Mouse (Mus musculus): ENCODE measurements around the gene Pknox2.
A peak's percentile ranks its signal among the peaks of the same experiment; 100 is the strongest.

Pknox2 gene

DNA sequence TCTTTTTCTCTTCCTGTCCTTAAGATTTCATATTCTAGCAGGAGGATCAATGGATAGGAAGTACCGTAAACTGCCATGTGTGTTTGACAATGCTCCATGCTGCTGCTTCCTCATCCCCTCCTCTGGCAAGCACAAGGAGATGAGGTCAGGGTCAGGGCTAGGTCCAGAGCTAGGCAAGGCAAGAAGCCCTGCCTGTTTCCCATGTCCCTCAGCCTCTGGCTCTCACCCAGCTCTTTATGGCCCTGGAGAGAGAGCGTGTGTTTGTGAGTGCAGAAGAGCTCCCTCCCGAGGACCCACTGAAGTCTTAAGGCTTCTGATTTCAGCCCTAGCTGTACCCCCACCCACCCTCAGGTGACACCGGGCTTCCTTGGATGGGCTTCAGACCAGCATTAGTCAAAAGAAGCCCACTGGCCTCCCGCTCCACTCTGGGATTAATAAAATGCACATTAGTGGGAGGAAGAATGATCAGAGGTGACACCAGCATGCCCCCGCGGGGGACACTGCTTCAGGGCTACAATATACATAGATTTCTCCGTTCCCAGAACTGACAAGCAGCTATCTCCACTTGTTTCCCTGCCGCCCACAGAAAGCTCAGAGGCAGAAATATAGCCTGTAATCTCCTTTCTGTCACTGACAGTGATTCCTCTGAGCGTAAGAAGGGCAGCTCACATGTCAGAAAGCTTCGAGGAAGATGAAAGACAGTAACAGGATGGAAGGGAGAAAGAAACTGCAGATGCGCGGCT lies 156.4 kb downstream of the Pknox2 start:
- DNase-seq (ENCODE audit: low read depth, low spot score) = no peak

DNA sequence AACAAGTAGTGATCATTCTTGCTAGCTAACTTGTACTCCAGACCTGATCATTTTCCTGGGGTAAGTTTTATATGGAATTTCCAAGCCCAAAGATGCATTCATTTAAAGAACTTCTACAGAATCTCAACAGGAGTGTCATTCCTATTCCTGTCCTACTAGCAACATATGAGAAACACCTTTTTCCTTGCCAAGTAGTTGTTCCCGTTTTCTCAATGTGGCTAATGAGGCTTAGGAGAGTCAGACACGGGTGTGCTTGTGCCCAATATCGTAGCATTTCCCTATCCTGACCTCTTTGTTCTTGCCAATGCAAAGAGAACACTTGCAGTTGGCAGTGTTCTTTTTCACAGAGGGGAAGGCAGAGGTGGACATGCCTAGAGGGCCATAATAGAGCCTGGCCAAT lies 157.2 kb downstream of the Pknox2 start:
- DNase-seq (ENCODE audit: low read depth, low spot score) = no peak

DNA sequence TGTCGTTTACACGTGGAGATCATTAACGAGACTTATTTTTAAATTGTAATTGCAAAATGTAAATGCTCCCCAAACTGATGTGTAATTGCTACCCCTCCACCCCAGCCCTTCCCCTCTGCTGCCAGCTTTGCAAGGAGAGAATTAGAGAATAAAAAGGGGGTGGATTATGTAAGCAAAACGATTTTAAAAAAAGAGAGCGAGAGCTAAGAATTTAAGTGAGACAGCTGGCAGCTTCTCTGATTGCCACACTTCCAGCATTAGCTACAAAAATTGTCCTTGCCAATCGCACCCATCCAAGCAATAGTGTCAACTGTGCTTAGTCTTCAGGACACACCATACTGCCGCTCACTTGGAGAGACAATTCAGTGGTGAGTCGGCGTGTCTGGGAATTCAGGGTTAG lies 162.0 kb downstream of the Pknox2 start:
- DNase-seq (ENCODE audit: low read depth, low spot score) = no peak

DNA sequence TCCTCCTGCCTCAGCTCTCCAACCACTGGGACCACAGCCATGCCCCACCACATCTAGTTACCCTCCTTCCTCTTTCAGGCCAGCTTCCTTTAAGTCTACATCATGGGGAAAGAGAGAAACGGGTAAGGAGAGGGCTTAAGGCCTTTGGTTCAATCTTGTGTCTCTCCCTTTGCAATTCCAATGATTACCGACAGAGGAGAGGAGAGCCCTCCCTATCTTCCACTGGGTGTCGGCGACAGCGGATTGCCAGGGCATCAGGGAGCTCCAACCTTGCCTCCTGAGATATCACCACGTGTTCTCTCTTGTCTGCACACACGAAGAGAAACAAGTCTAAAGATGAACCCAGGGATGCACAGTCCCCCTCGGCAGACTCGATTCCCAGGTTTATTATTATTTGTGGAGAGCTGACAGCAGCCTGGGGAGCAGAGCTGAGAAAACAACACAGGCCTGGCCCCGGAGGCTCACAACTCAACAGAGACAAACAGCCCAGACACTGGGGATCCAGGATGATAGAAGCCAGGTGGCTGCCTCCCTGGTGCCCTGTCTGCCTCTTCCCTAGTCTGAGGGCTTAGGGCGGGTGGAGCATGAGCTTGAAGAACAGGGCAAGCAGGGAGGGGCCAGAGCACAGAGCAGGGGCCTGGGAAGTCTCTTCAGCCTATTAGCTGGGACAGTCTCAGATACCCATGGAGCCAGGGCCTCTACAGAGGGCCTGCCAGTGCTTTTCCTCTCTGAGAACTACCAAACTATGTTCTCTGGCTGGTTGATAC lies 170.4 kb downstream of the Pknox2 start:
- no peak for DNase-seq (ENCODE audit: low read depth, low spot score)

DNA sequence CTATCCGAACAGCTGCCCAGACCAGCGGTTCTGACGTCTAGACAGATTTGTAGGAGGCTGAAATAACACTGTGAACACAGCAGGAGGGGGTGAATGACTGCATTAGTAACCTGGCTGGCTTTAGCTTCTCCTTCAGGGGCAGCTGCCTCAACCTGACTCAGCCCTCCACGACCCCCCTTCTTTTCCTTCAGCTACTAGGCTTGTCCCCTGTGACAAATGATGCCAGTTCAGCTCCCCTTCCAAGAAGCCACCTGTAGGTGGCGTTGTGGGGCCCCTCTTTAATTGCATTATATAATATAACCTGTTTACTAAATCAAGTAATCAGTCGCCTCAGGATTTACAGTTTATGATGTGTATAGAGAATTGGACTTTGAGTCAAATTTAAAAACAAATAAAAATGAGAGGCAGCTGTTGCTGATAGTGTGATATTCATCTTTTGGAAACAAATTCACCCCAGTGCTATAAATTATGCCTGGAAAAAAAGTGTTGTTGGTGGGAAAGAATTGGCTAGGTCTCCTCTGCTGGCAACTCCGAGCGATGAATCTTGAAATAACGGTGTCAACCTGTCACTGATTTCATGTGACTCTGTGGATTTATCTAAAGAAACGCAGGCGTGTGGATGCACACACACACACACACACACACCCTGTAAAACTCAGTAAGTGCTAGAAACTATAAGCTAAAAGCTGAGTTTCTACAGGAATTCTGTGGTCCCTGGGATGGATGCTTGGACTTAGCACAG lies 173.6 kb downstream of the Pknox2 start:
- no peak for DNase-seq (ENCODE audit: low read depth, low spot score)

DNA sequence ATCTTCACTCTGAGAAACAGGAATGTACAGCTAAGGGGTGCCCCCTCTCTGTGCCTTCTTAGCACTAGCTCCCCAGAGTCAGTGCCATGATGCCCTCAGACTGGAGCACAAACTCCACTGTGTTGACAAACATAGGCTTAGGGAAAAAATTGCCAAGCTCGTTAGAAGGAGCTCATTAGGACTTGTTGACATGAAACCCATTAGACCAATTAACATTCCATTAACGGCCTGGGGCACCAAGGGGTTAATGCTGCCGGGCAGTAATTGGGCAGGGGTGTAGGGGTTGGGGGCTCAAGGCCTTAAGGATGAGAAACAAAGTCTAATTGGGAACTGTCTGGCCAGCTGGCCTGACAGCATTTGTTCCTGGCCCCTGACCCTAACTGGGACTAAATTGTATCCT lies 175.1 kb downstream of the Pknox2 start:
- DNase-seq (ENCODE audit: low read depth, low spot score) = no peak

DNA sequence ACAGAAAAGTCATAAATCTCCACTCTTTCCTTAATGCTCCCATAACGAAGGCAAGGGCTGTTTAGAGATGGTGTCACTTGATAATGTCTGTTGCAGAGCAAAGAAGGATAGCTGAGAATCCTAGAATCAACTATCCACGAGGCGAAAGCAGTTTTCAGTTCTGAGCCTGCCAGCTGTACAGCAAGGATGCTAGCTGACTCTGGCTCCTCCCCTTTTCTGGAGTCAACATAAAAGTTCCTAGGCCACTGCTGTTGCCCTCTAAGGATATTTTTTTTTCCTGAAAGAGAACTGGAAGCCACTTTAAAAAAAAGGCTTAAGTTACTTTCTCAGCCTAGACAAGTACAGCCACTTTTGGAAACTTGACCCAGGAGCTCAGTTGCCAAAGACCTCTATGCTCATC lies 176.1 kb downstream of the Pknox2 start:
- no peak for DNase-seq (ENCODE audit: low read depth, low spot score)

DNA sequence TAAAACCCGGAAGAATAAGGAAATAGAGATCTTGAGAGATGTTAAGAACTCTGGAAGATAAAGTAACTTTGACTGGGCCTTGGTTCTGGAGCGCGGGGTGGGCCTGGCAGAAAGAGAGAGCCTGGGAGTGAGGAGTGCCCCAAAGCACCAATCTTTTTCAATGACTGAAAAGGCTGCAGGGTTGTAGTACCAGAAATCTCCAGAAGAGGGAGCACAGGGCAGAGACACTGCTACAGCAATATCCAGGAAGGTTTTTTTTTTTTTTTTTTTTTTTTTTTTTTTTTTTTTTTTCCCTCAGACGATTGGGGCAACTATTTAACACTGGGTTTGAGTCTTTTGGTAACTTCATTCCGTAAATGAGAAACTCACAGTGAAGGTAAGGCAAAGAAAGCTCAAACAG lies 176.6 kb downstream of the Pknox2 start:
- peak; percentile 61 for DNase-seq (ENCODE audit: low read depth, low spot score)

DNA sequence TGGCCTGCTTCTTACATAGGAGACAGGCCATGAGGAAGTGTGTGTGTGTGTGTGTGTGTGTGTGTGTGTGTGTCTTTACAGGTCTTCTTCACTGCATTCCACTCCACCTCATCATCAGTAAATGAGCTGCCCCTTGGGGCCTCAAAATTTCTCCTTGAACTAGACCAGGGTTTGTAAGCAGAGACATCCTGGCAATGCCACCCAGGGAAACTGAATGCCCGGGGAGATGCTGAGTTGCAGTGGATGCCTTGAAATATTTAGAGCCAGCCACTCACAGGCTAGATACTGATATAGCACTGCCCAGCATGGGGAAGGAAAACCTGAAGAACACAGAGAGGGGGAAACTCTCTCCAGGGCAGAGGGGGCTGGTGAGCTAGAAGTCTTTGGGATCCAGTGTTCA lies 178.1 kb downstream of the Pknox2 start:
- DNase-seq (ENCODE audit: low read depth, low spot score) = no peak

DNA sequence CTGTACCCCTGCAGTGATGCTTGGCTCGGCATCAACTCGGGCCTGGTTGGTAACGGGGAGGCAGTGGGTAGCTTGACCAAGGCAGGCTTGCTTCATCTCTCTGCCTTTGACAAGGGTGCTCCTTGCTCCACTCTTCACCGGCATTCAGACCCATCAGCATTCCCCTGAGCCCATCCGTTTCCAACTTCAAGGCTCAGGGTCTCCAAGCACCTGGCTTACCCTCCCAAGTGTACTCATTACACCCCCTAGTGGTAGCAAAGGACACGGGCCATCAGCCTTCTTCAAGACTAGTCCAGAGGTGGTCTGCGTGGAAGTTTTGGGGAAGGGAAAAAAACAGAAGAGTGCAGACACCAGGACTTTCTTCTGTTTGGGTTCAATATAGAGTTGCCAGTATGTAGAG lies 178.5 kb downstream of the Pknox2 start:
- DNase-seq (ENCODE audit: low read depth, low spot score) = peak; percentile 62

DNA sequence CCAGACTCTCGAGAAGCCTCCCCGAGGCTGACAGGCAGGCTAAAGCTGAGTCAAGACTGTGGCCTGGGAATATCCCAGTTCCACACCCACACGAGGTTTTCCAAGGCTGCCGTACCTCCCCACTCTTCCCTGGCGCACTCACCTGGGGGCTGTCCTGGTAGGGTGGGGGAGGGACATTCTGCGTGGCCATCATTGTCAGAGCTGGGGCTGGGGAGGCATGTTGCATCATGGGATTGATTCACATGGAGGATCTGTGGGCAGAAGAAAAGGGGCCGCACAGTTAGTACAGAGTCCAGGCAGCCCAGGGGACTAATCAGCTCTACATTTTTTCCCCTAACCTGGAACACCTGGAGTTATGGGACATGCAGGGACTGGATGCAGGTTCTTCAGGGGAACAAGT lies 179.0 kb downstream of the Pknox2 start:
- DNase-seq (ENCODE audit: low read depth, low spot score) = no peak

DNA sequence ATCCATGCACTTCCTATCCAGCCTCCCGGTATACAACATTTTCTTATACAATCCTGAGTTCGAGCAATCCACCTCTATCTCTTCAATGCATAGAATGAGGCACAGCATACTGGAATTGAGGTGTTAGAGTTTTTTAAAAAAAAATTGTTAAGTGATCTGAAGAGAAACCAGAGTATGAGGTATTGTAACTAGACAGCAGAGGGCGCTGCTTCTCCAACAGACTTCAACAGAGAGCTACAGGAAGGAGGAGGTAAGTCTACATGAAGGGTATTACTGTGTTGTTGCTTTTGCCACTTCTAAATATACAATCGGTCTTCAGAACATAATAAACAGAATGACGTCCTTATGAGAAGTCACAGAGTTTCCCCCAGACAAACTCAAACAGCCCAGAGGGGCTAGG lies 181.5 kb downstream of the Pknox2 start:
- DNase-seq (ENCODE audit: low read depth, low spot score) = peak; percentile 63

DNA sequence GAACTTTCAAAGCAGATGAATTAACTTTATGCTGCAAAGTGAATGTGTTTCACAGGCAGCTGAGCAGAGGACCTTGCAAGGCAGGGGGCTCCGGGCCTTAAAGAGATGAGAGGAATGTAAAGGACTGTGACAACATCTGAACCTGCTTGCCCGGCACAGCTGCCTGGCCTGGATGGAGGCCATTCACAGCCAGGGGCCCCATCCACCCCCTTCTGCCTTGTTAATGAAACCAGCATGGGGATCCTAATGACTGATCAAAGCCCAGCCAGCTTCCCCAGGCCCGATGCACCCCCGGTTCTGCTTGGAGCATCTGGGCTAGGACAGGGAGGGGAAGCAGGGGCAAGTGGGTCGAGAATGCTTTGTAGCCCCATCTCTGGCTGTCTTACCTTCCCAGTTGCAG lies 183.0 kb downstream of the Pknox2 start:
- DNase-seq (ENCODE audit: low read depth, low spot score) = no peak

DNA sequence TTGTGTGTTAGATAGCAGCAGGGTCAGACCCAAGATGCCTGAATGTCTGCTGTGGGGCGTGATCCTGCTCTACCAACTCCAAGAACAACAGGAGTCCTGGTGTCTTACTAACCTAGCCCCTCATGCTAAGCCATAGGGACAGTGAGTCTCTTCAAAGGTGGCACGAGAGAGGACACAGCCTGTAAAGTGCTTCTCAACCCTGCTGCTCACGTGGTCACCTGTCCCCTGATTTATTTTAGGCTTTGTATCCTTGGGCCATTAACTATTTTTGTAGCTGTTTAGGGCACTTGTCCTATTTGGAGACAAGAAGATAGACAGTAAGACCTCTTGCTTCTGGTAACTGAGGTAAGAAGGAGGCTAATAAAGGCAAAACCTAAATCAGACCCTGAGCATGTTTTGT lies 183.7 kb downstream of the Pknox2 start:
- DNase-seq (ENCODE audit: low read depth, low spot score) = no peak

DNA sequence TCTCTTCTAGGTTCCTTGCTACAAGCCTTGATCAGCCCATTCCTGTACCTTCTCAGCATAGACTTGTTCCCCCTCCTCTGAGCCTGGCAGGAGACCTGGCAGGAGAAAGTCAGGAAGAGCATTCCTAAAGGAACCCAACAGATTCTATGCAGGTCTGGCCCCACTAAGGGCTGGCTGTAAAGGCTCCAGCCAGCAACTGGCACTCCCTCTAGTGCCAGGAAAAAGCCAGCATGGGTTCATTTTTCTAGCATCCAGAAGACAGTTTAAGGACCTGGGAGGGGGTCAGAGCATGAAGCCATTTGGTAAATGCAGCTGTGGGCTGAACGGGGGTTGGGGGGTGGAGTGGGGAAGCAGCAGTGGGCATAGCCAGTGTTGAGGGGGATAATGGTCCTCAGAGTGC lies 185.3 kb downstream of the Pknox2 start:
- no peak for DNase-seq (ENCODE audit: low read depth, low spot score)

DNA sequence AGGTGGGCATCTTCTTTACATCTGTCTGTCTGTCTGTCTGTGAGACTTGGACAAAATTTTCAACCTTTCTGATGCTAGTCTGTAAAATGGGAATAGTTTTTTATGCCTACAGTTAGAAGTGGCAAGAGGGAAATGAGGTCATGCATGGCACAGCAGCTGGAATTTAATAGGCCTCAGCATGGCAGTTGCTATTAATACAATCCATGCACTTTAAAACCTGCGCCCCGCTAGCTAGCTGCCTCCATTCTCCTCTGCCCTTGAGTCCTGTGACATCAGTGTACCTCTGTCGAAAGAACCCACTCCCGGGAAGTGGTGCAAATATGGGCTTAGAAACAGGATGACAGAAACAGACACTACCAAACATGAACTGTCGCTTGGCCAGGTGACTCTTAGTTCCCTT lies 186.1 kb downstream of the Pknox2 start:
- no peak for DNase-seq (ENCODE audit: low read depth, low spot score)

DNA sequence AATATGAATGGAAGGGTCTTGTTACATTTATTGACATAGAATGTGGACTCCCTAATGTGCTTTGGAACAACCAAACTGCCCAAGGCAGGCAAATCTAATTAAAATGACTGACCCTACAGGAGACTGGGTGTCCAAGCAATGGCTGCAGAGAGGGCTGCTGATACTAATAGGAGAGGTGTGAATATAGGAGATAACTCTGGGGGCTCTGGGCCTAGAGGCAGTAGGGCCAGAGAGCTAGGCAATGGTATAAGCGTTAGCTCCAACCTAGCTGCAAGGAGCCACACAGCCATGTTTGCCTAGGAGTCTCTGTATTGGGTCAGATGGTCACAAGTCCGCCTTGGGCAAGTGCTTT lies 196.1 kb downstream of the Pknox2 start:
- no peak for DNase-seq (ENCODE audit: low read depth, low spot score)

DNA sequence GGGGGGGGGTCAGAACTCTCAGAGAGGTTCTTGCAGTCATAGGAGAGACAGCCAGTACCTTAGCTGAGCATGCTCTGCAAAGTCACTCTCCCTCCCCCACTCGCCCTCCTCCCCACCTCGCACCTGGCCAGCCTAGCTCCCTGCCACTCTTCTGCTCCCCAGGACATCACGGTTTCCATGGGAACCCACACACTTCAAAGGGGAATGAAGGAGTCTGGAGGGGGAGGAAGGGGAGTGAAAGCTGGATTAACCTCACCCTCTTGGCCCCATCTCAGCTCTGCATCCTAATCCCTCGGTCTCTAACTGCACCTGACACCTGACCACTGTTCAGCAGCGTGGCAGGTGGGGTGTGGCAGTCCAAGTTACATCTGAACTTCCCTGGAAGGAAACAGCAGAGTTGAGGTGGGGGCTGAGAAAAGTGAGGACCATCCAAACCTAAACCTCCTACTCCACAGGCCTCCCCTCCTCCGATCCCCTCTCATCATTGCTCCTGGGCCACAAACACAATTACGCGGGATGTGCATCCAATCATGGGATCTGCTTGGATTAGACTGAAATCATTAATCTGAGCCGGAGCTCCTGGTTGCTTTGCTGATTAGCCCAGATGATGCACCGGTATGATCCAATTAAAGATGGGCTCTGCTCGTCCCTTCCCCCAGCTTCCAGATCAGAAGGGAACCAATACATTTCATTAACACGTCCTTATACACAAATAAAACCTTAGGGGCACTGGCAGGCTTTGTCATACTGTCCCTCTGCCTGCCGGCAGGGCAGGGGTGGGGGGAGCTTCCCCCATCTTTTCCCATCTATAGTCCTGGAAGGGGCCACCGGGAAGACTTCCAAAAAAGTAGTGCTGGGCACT lies 196.7 kb downstream of the Pknox2 start:
- DNase-seq (ENCODE audit: low read depth, low spot score) = no peak

DNA sequence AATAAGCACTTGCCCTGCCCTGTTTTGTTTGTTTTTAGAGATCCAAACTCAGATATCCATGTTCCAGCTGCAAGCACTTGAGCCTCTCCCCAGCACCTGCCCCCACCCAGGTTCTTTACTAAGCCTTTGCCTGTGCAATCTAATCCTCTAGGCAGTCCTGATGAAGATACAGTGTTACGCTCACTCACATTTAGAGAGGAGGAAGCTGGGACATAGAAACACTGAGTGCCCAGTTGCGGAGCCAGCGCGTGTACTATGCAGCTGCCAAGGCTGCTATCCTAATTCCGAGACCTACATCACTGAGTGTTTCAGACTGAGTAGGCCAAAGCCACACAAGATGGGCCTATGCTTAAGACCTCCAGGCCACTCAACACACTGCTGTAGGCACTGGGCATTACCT lies 199.0 kb downstream of the Pknox2 start:
- no peak for DNase-seq (ENCODE audit: low read depth, low spot score)

DNA sequence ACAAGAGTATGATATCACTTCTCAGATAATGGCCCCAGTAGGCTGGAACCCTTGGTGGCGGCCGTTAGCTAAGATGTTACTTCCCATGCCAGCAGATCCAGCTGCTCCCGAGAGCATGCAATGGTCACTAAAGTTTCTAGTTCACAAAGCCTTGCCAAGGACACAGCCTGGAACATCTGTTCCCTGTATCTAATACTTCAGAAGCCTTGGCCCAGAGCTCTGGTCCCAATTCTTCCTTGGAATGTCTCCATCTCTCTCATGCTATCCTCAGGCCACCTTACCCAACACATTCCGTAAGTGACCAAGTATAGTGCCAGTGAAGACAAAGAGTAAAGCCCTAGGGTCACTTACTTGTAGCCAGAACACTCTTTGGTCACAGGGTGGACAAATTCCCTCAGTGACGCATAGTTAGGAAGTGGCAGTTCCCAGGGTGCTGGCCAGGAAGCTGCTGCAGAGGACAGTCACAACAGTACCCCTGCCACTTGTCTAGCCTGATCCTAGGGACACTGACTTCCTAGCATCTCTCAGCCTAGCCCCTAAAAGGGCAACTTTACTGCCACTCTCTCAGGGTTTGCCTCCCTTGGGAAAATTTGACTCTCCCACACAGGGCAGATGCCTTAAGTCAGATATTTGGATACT lies 200.0 kb downstream of the Pknox2 start:
- no peak for DNase-seq (ENCODE audit: low read depth, low spot score)

DNA sequence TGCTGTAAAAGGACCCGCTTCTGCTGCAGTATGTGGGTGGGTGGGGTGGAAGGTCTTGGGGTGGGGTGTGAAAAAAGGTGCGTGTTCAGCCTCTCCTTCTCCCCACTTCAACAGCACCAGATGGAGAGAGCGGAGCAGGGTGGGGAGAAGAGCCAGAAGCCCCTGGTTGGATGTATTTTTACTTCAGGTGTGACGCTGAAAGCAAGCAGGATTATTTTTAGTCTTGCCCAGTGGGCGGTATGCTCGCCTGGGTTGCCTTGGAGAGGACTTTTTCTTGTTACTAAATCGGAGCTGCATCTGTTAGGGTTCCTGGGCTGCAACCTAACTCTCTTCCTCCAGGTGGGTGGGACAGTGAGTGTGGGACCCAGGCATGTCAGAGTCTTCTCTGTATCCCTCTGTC lies 202.4 kb downstream of the Pknox2 start:
- DNase-seq (ENCODE audit: low read depth, low spot score) = no peak
